Mouse (Mus musculus) yolk sac, embryonic 10.5 days (tissue): ENCODE results near the gene Zbtb20.

Experiments
- DNase-seq: peaks from one replicate; pipeline ENCODE4 v3.0.0-alpha.2; 2017; ENCODE audit warnings: low spot score

Zbtb20 gene

GRCm38 (mm10) chr16:43400046-43400445 is 524.4 kb downstream of the Zbtb20 start:
- no peak for DNase-seq

GRCm38 (mm10) chr16:43400949-43401348 is 525.3 kb downstream of the Zbtb20 start:
- no peak for DNase-seq

- no peak for DNase-seq
Observed at GRCm38 (mm10) chr16:43402888-43403287, 527.2 kb downstream of the Zbtb20 start.

- no peak for DNase-seq
Observed at GRCm38 (mm10) chr16:43405089-43405488, 529.4 kb downstream of the Zbtb20 start.

GRCm38 (mm10) chr16:43407594-43408142 is 532.0 kb downstream of the Zbtb20 start:
- DNase-seq: no peak

GRCm38 (mm10) chr16:43408622-43409021 is 532.9 kb downstream of the Zbtb20 start:
- no peak for DNase-seq

GRCm38 (mm10) chr16:43409108-43409909 is 533.6 kb downstream of the Zbtb20 start:
- DNase-seq: no peak

GRCm38 (mm10) chr16:43409910-43410612 is 534.4 kb downstream of the Zbtb20 start:
- no peak for DNase-seq

GRCm38 (mm10) chr16:43410613-43410974 is 534.9 kb downstream of the Zbtb20 start:
- no peak for DNase-seq

- DNase-seq: no peak
Observed at GRCm38 (mm10) chr16:43415864-43416263, 540.2 kb downstream of the Zbtb20 start.

- DNase-seq: no peak
Observed at GRCm38 (mm10) chr16:43419923-43420322, 544.2 kb downstream of the Zbtb20 start.

- DNase-seq: no peak
Observed at GRCm38 (mm10) chr16:43428955-43429354, 553.3 kb downstream of the Zbtb20 start.

GRCm38 (mm10) chr16:43430030-43430429 is 554.3 kb downstream of the Zbtb20 start:
- DNase-seq: no peak

- no peak for DNase-seq
Observed at GRCm38 (mm10) chr16:43431514-43432371, 556.1 kb downstream of the Zbtb20 start.

- DNase-seq: no peak
Observed at GRCm38 (mm10) chr16:43434941-43435340, 559.3 kb downstream of the Zbtb20 start.

- no peak for DNase-seq
Observed at GRCm38 (mm10) chr16:43438878-43439371, 563.2 kb downstream of the Zbtb20 start.

- no peak for DNase-seq
Observed at GRCm38 (mm10) chr16:43441392-43441791, 565.7 kb downstream of the Zbtb20 start.

- DNase-seq: no peak
Observed at GRCm38 (mm10) chr16:43443034-43443433, 567.4 kb downstream of the Zbtb20 start.

- no peak for DNase-seq
Observed at GRCm38 (mm10) chr16:43448141-43448981, 572.7 kb downstream of the Zbtb20 start.

- no peak for DNase-seq
Observed at GRCm38 (mm10) chr16:43454370-43454934, 578.8 kb downstream of the Zbtb20 start.
